Mouse (Mus musculus) large intestine, adult 2 months (tissue): ENCODE results near the gene Bdh2. TPM values are rescaled to one million over a fixed set of nuclear protein-coding genes. Genes with fewer than 3 reads are reported as not detected.

Experiments used
- DNase-seq: peaks from one replicate; pipeline ENCODE4 v3.0.0-alpha.2; 2012; ENCODE audit warnings: low read depth, low spot score
- WGBS: fragments of 180-500 bp; shearing (Covaris S2); methylation state at CpG from one replicate; pipeline ENCODE4 v1.1.7; 2018; 5-methylcytosine and 5-hydroxymethylcytosine counted together
- polyA plus RNA-seq: library from polyadenylated mRNA; depleted of rRNA; stranded (reverse); fragments of >200 nt; gene quantifications from 2 replicates; pipeline ENCODE4 v1.2.3, GENCODE M21; 2012; rRNA removed

Gene Bdh2
- polyA plus RNA-seq, 1 experiment: 0.90 TPM

DNA sequence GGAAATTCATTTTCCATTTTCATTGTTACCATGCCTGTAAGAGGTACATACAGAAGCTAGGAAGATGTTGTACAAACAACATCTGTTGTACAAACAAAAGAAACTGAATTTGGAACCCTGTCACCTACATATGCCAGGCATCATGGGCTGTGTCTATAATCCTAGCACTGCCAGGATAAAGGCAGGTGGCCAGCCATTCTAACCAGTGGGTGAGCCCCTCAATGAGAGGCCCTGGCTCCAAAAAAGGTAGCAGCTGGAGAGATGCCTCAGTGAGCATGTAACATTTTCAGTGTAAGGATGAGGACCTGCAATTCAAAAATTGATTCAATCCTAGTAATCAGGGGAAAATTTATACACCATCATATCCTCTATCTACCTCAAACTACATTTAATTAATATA lies 68.0 kb downstream of the Bdh2 start:
- DNase-seq: no peak

DNA sequence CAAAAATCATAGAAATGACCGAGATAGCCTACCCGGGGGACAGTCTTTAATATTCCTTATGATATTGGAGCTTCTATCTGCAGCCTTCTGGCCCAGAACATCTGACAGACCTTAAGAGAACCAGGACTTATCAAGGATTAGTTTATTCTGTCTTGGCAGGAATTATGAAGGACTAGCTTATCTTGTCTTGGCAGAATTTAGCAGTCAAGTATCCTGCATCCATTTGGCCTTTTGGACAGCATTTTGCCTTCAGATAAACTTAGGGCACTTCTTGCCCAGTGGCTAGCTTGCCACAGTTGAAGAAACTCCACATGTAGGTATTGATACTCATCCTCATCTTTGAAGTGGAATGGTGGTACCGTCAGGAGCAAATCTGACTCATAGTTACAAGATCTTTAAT lies 70.8 kb downstream of the Bdh2 start:
- no peak for DNase-seq
- WGBS: 95% methylated on average over 3 of the region's 3 CpGs

Other genes with a start within 250 kb of the Bdh2 start
- 2.8 and 4.2 TPM in 2 replicates for gene Cenpe, start 68.7 kb upstream of the Bdh2 start, polyA plus RNA-seq
- gene Slc9b2, start 26.5 kb downstream of the Bdh2 start, polyA plus RNA-seq: 0.03 and 0.11 TPM in 2 replicates
- gene Slc9b1, start 66.8 kb downstream of the Bdh2 start, polyA plus RNA-seq: 0.10 TPM in 1 of 2 replicates, not detected in the other
- 13.6 and 21.8 TPM in 2 replicates for gene Cisd2, start 142.7 kb downstream of the Bdh2 start, polyA plus RNA-seq
- 174 and 281 TPM in 2 replicates for gene Ube2d3, start 156.9 kb downstream of the Bdh2 start, polyA plus RNA-seq
- gene Manba, start 204.4 kb downstream of the Bdh2 start, polyA plus RNA-seq: 4.8 and 6.1 TPM in 2 replicates